Mouse (Mus musculus) heart, embryonic 11.5 days (tissue): ENCODE measurements around the gene Fgfbp3. TPM values are rescaled to one million over a fixed set of nuclear protein-coding genes. Genes with fewer than 3 reads are reported as not detected.

Source experiments
- ATAC-seq: fragments of 200-750 bp; cut with Nextera tagmentation; replicated peaks from 2 replicates; pipeline ENCODE4 v1.8.0; 2017; ENCODE audit warnings: moderate library complexity; ENCODE audit not compliant: insufficient number of reproducible peaks, low FRiP score, low TSS enrichment
- H3K27ac ChIP-seq: fragments of 300-500 bp; sonication (generic); 2 replicates; pipeline ENCODE4 v1.5.1; 2014; ENCODE audit warnings: mild to moderate bottlenecking, low read depth, low read length
- H3K27me3 ChIP-seq: fragments of 300-500 bp; sonication (generic); 2 replicates; pipeline ENCODE4 v1.6.1; 2014; ENCODE audit warnings: mild to moderate bottlenecking, low read length, mixed read lengths; ENCODE audit not compliant: control insufficient read depth, insufficient read depth
- H3K36me3 ChIP-seq: fragments of 300-500 bp; sonication (generic); 2 replicates; pipeline ENCODE4 v1.6.1; 2014; ENCODE audit warnings: mild to moderate bottlenecking, low read length, moderate library complexity, mixed read lengths; ENCODE audit not compliant: control insufficient read depth, insufficient read depth
- H3K4me1 ChIP-seq: fragments of 300-500 bp; sonication (generic); 2 replicates; pipeline ENCODE4 v1.6.1; 2014; ENCODE audit warnings: low read length; ENCODE audit not compliant: control insufficient read depth, insufficient read depth
- H3K4me2 ChIP-seq: fragments of 300-500 bp; sonication (generic); 2 replicates; pipeline ENCODE4 v1.6.1; 2014; ENCODE audit warnings: mild to moderate bottlenecking, moderate library complexity
- H3K4me3 ChIP-seq: fragments of 300-500 bp; sonication (generic); 2 replicates; pipeline ENCODE4 v1.5.1; 2014; ENCODE audit warnings: low read depth, low read length
- H3K9ac ChIP-seq: fragments of 300-500 bp; sonication (generic); 2 replicates; pipeline ENCODE4 v1.6.1; 2014; ENCODE audit warnings: mild to moderate bottlenecking, low read depth, low read length, moderate library complexity
- H3K9me3 ChIP-seq: fragments of 300-500 bp; sonication (generic); replicated peaks from 2 replicates; pipeline ENCODE4 v1.6.1; 2016; ENCODE audit warnings: low read length; ENCODE audit not compliant: control insufficient read depth
- WGBS: fragments of 180-500 bp; shearing (Covaris S2); extraction: QIAGEN DNeasy Blood & Tissue Kit; methylation state at CpG from one replicate; pipeline ENCODE4 v1.1.7; 2014; ENCODE audit not compliant: insufficient replicate concordance; 5-methylcytosine and 5-hydroxymethylcytosine counted together
- polyA plus RNA-seq: library from polyadenylated mRNA; unstranded; fragments of >200 nt; fragmentation: Nextera tagmentation; extraction: Ambion mirVana; gene quantifications from 2 replicates; pipeline ENCODE4 v1.2.1, GENCODE M21; 2014

The Fgfbp3 gene
- polyA plus RNA-seq, 1 experiment from 2014 or later = 4.0 TPM

GRCm38 (mm10) chr19:36916876-36917389 lies 2.5 kb downstream of the Fgfbp3 start:
- Histone ChIP-seq H3K4me1 (no peaks in the 10 kb centered on the region), H3K4me2 (no peak overlapping the region), H3K9ac (no peak overlapping the region), H3K27ac (no peak overlapping the region), H3K4me3 (no peak overlapping the region), H3K36me3 (no peaks in the 10 kb centered on the region), H3K27me3 (no peaks in the 10 kb centered on the region), H3K9me3 (no peaks in the 10 kb centered on the region)
- ATAC-seq = no peak
- 87% methylated on average over 1 of the region's 1 CpGs for WGBS

DNA sequence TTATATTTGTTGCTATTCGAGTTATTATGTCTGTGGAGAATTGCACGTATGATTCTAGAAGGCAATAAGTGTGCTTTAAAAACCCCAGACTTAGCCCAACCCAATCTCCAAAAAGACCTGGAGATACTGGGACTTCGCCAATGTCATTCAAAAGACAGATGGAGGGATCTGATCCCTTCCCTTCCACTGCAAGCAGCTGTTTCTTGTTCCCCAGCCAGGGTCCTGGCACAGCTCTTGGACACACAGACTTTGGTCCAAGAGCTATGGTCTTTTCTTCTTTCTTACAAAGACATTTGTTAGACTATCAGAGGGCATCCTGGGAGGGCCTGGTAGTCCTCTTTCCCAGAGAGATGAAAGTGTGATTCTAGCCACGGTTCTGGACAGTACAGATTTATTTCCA lies 3.2 kb downstream of the Fgfbp3 start:
- no peaks in the 10 kb centered on the region for H3K36me3 ChIP-seq
- no peaks in the 10 kb centered on the region for H3K4me1 ChIP-seq
- no peak overlapping the region for H3K9ac ChIP-seq
- H3K4me3 ChIP-seq = no peak overlapping the region
- ATAC-seq = no peak
- H3K27me3 ChIP-seq = no peaks in the 10 kb centered on the region
- no peaks in the 10 kb centered on the region for H3K9me3 ChIP-seq
- WGBS = 80% methylated on average over 4 of the region's 4 CpGs
- no peak overlapping the region for H3K27ac ChIP-seq
- H3K4me2 ChIP-seq = no peak overlapping the region

DNA sequence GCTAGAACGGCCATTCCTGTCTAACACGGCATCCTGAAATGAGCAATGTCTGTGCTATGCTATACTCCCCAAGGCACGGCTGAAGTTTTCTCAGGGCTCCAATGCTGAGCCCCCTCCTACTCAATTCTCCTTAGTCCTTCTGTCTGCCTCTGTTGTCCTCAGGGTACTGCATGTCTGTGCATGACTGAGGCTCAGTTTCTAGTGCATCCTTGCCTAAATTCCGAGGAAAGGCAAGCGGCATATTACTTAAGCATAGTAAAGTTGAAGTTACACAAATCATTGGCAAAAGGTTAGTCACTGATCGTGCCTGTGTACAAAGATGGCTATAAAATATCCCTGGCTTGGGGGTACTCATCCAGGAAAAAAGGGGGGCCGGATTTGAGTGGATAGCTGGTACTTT lies 6.4 kb downstream of the Fgfbp3 start:
- no peak overlapping the region for H3K4me2 ChIP-seq
- H3K27ac ChIP-seq = no peak overlapping the region
- H3K9me3 ChIP-seq = no peaks in the 10 kb centered on the region
- no peaks in the 10 kb centered on the region for H3K36me3 ChIP-seq
- H3K27me3 ChIP-seq = no peaks in the 10 kb centered on the region
- H3K4me3 ChIP-seq = no peak overlapping the region
- H3K4me1 ChIP-seq = no peaks in the 10 kb centered on the region
- no peak overlapping the region for H3K9ac ChIP-seq
- 76% methylated on average over 7 of the region's 7 CpGs for WGBS
- no peak for ATAC-seq

DNA sequence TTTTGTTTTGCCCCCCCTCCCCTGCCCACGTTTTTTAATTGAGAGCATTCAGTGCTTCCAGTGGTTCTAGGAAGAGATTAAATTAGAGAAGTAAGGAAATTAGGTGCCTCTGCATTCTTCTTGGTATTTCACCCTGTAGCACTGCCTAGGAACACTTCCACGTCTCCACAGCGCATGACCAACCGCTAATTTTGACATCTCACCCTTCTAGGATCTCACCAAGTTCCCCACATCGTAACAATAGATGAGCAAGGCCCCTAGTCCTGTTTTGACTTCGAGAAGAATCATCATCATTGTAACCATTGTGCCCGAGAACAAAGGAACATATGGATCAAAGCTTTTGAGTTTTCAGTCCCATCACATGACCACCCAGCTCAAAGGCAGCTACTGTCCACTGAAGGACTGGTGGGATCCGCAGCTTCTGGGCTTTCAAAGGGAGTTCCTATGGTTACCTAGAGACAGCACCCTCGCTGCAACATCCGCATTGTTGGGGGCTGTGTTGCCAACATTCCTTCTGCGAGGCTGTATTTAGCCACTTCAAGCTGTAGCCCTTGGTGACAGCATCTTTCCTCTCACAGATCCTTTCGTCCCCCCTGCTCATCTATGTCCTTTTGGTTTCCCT lies 8.9 kb downstream of the Fgfbp3 start:
- H3K27ac ChIP-seq = no peak overlapping the region
- H3K4me2 ChIP-seq = no peak overlapping the region
- no peak overlapping the region for H3K4me3 ChIP-seq
- ATAC-seq = no peak
- WGBS = 43% methylated on average over 12 of the region's 12 CpGs
- H3K4me1 ChIP-seq = no peaks in the 10 kb centered on the region
- H3K36me3 ChIP-seq = no peaks in the 10 kb centered on the region
- H3K9me3 ChIP-seq = no peaks in the 10 kb centered on the region
- no peaks in the 10 kb centered on the region for H3K27me3 ChIP-seq
- no peak overlapping the region for H3K9ac ChIP-seq

DNA sequence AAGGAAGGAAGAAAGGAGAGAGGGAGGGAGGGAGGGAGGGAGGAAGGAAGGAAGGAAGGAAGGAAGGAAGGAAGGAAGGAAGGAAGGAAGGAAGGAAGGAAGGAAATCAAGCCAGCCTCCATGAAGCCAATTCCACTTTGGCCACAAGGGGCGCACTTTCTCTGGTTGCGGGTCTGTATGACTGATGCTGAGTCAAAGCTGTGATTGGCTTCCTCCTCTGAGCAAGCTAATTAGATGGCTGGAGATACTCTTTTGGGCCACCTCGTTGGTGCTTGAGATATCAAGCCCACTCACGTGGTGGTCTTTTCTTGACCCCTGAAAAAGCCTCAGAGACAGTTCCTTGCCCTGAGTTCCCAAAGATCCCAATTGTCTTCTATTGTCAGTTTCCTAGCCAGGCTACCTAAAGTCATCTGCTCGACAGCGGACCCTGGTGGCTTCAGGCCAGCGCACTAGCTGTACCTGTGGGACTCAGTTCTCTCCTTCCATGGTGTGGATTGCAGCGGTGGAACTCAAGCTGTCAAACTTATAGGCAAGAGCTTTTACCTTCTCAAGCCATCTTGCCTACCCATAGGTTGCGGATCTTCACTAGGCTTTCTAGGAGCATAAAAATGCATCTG lies 9.6 kb downstream of the Fgfbp3 start:
- Histone ChIP-seq H3K27me3 (no peaks in the 10 kb centered on the region), H3K27ac (no peak overlapping the region), H3K9ac (no peak overlapping the region), H3K4me3 (no peak overlapping the region), H3K9me3 (no peaks in the 10 kb centered on the region), H3K4me1 (no peaks in the 10 kb centered on the region), H3K4me2 (no peak overlapping the region), H3K36me3 (no peaks in the 10 kb centered on the region)
- 13% methylated on average over 9 of the region's 9 CpGs for WGBS
- no peak; the same call in 1 of the 2 replicates for ATAC-seq

- Histone ChIP-seq H3K27me3 (no peaks in the 10 kb centered on the region), H3K4me1 (no peaks in the 10 kb centered on the region), H3K9ac (no peak overlapping the region), H3K4me2 (no peak overlapping the region), H3K27ac (no peak overlapping the region), H3K9me3 (no peaks in the 10 kb centered on the region), H3K36me3 (no peaks in the 10 kb centered on the region), H3K4me3 (no peak overlapping the region)
- WGBS = 65% methylated on average over 3 of the region's 3 CpGs
- ATAC-seq = no peak
Observed at GRCm38 (mm10) chr19:36909150-36909549, 10.3 kb downstream of the Fgfbp3 start.

DNA sequence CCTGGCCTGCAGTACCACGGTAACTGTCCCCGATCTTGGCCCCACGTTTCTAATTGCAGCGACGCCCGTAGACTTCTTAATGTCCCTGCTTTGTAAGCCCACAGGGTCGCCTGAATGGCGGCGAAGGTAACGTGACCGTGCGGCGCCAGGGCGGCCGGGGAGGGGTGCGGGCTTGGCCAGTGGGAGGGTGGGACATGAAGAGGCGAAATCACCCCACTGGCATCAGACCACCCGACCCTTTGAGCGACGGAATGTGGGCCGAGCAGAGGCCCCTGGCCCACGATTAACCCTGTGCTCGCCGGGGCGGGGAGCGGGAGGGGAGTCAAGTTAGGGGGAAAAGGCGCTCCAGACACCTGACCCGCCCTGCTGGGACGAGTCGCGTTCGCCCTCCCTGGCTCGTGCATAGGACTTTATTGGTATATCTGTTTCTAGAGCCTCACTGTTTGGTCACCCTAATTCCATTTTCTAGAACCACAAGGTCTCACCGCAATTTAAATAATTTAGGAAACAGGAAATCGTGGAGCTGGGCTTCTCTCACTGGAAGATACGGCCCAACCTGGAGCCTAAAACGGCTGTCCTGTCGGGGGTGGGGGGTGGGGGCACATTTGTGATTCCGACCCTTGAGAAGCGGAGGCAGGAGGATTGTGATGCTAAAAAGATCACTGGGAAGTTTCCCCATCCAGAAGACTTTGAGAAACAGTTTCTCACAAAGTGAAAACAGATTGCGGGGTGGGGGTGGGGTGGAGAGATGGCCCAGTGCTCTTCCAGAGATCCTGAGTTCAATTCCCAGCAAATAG lies 15.0 kb downstream of the Fgfbp3 start:
- WGBS = 2% methylated on average over 41 of the region's 41 CpGs
- Histone ChIP-seq H3K4me1 (peaks cover 2% of the 10 kb centered on the region; the same call in 1 of the 2 replicates), H3K9me3 (no peaks in the 10 kb centered on the region), H3K27ac (peak overlapping the region; percentile 81), H3K27me3 (no peaks in the 10 kb centered on the region), H3K9ac (peak overlapping the region; percentile 76), H3K36me3 (no peaks in the 10 kb centered on the region), H3K4me3 (peak overlapping the region; percentile 61), H3K4me2 (peak overlapping the region; percentile 87)
- ATAC-seq = peak; percentile 84

DNA sequence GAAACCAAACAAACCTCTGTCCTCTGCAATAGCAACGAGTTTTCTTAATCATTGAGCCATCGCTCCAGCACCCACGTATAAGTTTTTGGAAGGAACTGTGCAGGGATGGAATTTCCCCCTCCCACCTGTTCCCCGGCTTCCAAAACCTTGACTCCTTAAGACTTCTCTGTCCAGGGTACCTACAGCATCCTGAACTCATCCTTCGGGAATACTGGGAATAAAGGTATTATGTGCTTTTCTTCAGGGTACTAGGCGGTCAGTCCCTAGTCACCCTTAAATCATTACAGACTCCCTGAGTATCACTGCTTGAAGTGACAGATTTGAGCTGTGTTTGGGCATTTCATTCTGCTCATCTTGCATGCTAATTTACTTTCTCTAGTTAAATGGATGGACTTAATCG lies 16.0 kb downstream of the Fgfbp3 start:
- Histone ChIP-seq H3K27ac (peak overlapping the region; percentile 81; the same call in 1 of the 2 replicates), H3K36me3 (no peaks in the 10 kb centered on the region), H3K4me2 (peak overlapping the region; percentile 87), H3K4me3 (peak overlapping the region; percentile 61; the same call in 1 of the 2 replicates), H3K4me1 (peaks cover 2% of the 10 kb centered on the region; the same call in 1 of the 2 replicates), H3K9ac (peak overlapping the region; percentile 76; the same call in 1 of the 2 replicates), H3K9me3 (no peaks in the 10 kb centered on the region), H3K27me3 (no peaks in the 10 kb centered on the region)
- WGBS = 46% methylated on average over 7 of the region's 7 CpGs
- ATAC-seq = no peak
